Mouse (Mus musculus): ENCODE results near the gene Sertad4.

Gene Sertad4

GRCm38 (mm10) chr1:192812290-192812689 lies 43.3 kb downstream of the Sertad4 start:
- no peak for ATAC-seq (ENCODE audit: low TSS enrichment)

GRCm38 (mm10) chr1:192806168-192807157 lies 49.1 kb downstream of the Sertad4 start:
- ATAC-seq (ENCODE audit: low TSS enrichment), result peak; percentile 96

- ATAC-seq (ENCODE audit: low TSS enrichment), result no peak
Observed at GRCm38 (mm10) chr1:192800338-192800737, 55.2 kb downstream of the Sertad4 start.

DNA sequence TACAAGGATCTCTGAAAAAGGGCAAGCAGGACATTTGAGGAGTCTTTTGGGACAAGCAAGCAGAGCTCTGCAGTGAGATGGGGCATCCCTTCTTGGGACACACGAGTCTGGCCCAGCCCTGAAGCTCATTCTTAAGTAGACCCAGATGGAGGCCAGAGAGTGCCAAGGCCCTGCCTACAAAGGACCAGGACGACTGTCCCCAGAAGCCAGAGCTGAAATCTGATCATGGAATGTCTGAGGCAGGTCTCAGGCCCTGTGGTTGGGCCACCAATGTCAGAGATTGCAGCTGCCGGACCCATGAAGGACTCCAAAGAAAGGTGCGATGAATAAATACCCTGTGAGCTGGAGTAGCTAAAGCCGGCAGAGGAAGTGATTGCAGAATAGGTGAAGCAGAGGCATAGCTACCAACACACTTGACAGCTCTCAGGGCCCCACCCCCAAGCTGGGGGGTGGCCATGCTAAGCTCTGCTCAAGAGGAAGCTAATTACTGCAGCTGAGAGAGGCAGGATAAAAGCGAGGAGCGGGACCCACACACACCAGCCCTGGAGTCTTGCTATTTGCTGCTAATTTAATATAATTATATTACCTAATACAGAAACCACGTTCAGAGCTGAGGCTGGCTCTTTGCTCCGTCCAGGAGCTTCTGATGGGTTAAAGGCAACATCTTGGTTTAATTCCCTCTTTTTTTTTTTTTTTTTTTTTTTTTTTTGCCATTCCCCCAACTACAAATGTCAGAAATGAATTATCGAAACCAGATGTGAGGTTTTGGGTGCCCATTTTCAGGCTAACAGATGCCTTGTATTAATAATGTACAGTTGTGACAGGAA lies 56.2 kb downstream of the Sertad4 start:
- no peak for ATAC-seq (ENCODE audit: low TSS enrichment)

DNA sequence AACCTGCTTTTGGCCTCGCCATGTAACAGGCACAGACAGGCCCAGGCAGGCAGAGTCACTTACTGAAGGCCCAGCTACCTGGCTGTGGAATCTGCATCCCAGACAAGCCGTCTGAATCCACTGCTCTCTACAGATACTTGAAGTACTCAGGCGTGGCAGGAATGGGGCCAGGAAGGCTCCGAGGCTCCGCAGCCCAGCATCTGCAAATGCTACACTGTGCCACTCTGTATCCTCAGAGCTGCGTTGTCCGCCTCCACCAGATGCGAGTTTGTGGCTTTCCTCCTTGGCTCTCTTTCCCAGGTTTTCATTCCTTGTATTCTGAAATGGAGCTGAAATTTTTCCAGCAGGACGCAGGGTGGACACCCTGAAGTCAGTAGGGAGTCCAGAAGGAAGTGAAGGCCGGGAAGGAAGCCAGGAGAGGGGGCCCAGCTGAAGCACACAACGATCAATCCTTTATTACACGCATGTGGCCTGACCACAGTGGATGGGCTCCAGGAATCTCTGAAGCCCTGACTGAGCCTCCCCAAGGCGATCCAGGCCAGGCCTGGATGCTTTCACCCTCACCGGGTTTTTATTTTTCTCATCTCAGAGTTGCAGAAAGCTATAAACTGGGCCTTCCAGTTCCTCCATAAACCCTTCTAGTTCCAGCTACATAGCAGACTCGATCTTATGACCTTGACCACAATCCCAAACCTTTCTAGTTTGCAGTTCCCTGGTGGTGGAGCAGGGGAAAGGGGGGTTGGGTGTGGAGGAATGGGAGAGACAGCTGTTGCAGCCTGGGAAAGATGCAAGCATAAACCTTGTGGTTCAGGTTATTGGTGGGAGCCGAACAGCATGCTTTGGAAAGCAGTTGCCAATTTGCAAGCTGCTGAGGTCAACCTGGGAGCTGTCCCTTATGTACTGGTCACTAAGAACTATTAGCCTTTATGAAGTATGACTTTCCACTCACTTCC lies 57.1 kb downstream of the Sertad4 start:
- ATAC-seq (ENCODE audit: low TSS enrichment), result peak; percentile 50; the same call in 1 of the 2 replicates

- ATAC-seq (ENCODE audit: low TSS enrichment), result no peak
Observed at GRCm38 (mm10) chr1:192797011-192797274, 58.6 kb downstream of the Sertad4 start.

DNA sequence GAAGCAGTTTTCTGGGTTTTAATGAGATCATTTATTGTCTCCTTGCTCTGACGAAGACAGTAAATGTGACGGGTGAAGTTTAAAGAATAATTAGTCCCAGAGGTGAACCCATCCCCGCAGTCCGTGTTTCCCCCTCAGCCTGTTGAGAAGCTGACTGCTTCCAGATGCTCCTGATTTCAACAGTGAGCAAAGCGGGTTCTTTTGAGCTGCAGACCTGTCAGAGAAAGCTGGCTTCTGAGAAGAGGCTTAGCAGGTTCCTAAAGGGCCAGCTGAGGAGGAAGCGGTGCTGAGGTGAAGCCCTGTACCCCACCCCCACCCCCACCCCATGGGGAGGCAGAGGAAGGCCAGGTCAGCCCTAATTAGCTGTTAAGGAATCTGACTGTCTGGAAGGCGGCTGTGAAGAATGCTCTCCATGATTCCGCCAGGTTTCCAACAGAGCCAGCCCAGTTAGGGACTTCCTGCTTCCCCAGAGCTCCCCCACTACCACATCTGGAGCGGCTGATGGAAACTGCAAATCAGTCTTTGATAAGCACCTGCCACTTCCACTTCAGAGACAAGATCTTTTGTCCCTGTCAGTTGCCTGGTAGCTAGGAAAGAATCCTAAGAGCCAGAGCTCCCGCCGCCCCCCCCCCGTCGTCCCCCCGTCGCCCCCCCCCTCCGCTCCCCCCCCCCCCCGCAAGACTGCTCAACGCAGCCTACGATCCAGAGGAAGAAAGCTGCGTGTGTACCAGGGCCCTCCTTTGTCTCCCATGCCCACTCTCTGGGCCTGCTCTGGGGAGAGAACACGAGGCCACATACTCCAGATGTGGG lies 59.1 kb downstream of the Sertad4 start:
- no peak for ATAC-seq (ENCODE audit: low TSS enrichment)

- no peak for ATAC-seq (ENCODE audit: low TSS enrichment)
Observed at GRCm38 (mm10) chr1:192794957-192795745, 60.4 kb downstream of the Sertad4 start.
